Mouse (Mus musculus) stomach, postnatal 0 days (tissue): Measurements from ENCODE around the gene Gcn1l1.

Experiments
- CTCF ChIP-seq: IDR thresholded peaks from 2 replicates; pipeline ENCODE4 v1.5.1; 2016; ENCODE audit warnings: antibody characterized with exemption, low read depth, mild to moderate bottlenecking, moderate library complexity
- EP300 ChIP-seq: optimal IDR thresholded peaks from 2 replicates; pipeline ENCODE3; 2016; ENCODE audit warnings: antibody characterized with exemption

DNA sequence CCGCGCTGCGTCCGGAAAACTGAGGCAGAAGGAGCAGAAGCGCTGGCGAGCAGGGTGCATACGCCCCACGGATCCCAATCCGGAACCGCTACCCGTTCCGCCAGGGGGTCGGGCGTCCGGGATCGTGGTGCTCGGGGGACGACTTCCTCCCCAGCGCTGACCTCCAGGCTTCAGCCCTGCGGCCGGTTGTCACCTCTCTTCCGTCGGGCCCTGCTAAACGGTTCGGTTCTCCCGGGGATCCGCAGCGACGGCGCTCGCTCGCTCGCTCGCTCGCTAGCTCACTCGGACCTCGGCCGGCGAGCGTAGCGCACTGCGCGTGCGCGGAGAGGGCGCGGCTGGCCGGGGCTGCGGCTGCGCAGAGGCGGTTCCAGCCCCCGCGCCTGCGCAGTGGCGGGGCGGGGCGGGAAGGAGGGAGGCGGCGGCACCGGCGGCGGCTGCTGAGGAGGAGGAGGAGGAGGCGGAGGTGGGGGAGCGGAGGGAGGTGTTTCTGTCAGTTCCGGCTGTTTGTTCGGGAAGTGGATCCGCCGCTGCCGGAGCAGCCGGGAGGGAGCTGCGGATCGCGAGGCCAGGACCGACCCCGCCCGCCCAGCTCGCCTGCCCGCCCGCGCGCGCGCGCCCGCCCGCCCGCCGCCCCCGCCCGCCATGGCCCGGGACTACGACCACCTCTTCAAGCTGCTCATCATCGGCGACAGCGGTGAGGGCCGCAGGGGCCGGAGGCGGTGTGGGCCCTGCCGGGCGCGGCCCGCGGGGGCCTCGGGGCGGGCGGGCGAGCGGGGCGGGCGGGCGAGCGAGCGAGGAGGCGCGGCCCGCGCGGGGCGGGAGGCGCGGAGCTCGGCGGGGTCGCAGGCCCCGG, 66.7 kb downstream of the Gcn1l1 start, which contains the start of gene Rab35:
- TF ChIP-seq CTCF (peak; percentile 35; the same call in 1 of the 2 replicates), EP300 (no peak)
